Mouse (Mus musculus) embryonic facial prominence, embryonic 13.5 days (tissue): ENCODE data around the gene Crabp1. TPM values are rescaled to one million over a fixed set of nuclear protein-coding genes. Genes with fewer than 3 reads are reported as not detected.

Source experiments
- ATAC-seq: fragments of 200-750 bp; cut with Nextera tagmentation; 2 replicates; pipeline ENCODE4 v1.8.0; 2017; ENCODE audit warnings: low read depth; ENCODE audit not compliant: insufficient number of reproducible peaks, insufficient read depth, low FRiP score, low TSS enrichment
- H3K27ac ChIP-seq: fragments of 300-500 bp; sonication (generic); 2 replicates; pipeline ENCODE4 v1.5.1; 2015; ENCODE audit warnings: moderate library complexity, mild to moderate bottlenecking, inconsistent platforms
- H3K27me3 ChIP-seq: fragments of 300-500 bp; sonication (generic); 2 replicates; pipeline ENCODE4 v1.6.1; 2015; ENCODE audit warnings: mild to moderate bottlenecking, inconsistent platforms
- H3K36me3 ChIP-seq: fragments of 300-500 bp; sonication (generic); 2 replicates; pipeline ENCODE4 v1.6.1; 2015; ENCODE audit warnings: mild to moderate bottlenecking, inconsistent platforms
- H3K4me1 ChIP-seq: fragments of 300-500 bp; sonication (generic); 2 replicates; pipeline ENCODE4 v1.6.1; 2015; ENCODE audit warnings: inconsistent platforms
- H3K4me2 ChIP-seq: fragments of 300-500 bp; sonication (generic); 2 replicates; pipeline ENCODE4 v1.6.1; 2015; ENCODE audit warnings: moderate library complexity, mild to moderate bottlenecking, inconsistent platforms
- H3K4me3 ChIP-seq: fragments of 300-500 bp; sonication (generic); 2 replicates; pipeline ENCODE4 v1.5.1; 2015; ENCODE audit warnings: mild to moderate bottlenecking, inconsistent platforms
- H3K9ac ChIP-seq: fragments of 300-500 bp; sonication (generic); 2 replicates; pipeline ENCODE4 v1.6.1; 2015; ENCODE audit warnings: mild to moderate bottlenecking, inconsistent platforms
- H3K9me3 ChIP-seq: fragments of 300-500 bp; sonication (generic); 2 replicates; pipeline ENCODE4 v1.6.1; 2016; ENCODE audit warnings: inconsistent platforms
- WGBS: fragments of 180-500 bp; shearing (Covaris S2); methylation state at CpG from one replicate; pipeline ENCODE4 v1.1.7; 2015; ENCODE audit warnings: mixed read lengths; 5-methylcytosine and 5-hydroxymethylcytosine counted together
- polyA plus RNA-seq: library from polyadenylated mRNA; unstranded; fragments of >200 nt; fragmentation: Nextera tagmentation; extraction: Ambion mirVana; gene quantifications from 2 replicates; pipeline ENCODE4 v1.2.1, GENCODE M21; 2015

Crabp1 gene
- polyA plus RNA-seq = 743 and 842 TPM in 2 replicates

DNA sequence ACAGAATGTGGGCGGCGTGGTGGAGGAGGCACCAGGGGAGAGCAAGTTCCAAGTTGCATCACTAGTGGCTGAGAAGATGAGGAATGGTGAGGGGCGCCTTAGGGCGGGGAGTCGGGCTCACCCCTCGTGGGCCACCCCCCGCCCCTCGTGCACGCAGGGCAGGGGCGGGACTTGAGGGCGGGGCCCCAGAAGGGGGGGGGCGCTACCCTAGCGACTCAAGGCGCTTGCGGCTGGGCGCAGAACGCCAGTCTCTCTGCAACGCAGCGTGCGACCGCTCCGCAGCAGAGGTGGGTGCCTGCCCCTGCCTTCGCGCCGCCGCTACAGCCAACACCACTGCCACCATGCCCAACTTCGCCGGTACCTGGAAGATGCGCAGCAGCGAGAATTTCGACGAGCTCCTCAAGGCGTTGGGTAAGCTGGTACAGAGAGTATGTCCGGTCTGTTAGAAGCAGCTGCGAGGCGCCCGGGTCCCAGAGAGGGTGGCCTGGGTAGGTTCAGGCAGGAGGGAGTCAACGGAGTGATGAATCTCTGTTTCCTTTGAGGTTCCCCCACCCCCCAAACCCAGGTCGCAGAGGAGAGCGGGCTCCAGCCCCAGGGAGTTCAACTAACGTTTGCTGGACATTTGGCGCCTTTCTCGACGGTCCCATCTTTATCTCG is at the start of gene Crabp1:
Crabp1 (plus strand) TSS at position 188 of the 657 bp plus-strand sequence.
- Histone ChIP-seq H3K4me1 (peaks cover 51% of the 10 kb centered on the region), H3K27me3 (peaks cover 26% of the 10 kb centered on the region), H3K9ac (peak within 1 kb of the TSS; percentile 75), H3K36me3 (peaks cover 7% of the 10 kb centered on the region; the same call in 1 of the 2 replicates), H3K27ac (peak within 1 kb of the TSS; percentile 53; the same call in 1 of the 2 replicates), H3K4me3 (peak within 1 kb of the TSS; percentile 59), H3K4me2 (peak within 1 kb of the TSS; percentile 94), H3K9me3 (no peaks in the 10 kb centered on the region)
- peak; percentile 82 for ATAC-seq
- whole genome bisulfite sequencing = under 1% methylated on average over 44 of the region's 45 CpGs

DNA sequence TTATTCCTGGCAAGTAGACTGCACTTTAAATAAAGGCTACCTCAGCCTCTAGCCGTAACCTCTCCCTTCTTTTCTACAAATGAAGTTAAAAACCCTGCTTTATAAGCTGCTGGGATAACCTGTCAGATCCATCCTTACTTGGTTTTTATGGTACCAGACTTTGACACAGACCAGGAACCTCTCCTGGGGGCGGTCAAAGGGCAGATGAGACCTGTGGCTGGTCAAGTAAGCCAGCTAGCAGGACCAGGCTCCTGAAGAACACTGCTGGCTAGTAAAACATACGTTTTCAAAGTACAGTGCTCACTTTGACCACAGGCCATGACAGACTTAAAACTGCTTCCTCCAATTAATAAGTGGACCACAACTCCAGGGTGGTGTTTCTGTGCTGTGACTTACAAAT is 48.8 kb upstream of the Crabp1 start:
- no peaks in the 10 kb centered on the region for H3K27me3 ChIP-seq
- peaks cover 96% of the 10 kb centered on the region for H3K36me3 ChIP-seq
- WGBS = 91% methylated on average over 3 of the region's 3 CpGs
- H3K9ac ChIP-seq = no peak overlapping the region
- no peak overlapping the region for H3K4me3 ChIP-seq
- H3K4me1 ChIP-seq = no peaks in the 10 kb centered on the region
- no peak overlapping the region for H3K4me2 ChIP-seq
- no peak overlapping the region for H3K27ac ChIP-seq
- no peak for ATAC-seq
- H3K9me3 ChIP-seq = no peaks in the 10 kb centered on the region

DNA sequence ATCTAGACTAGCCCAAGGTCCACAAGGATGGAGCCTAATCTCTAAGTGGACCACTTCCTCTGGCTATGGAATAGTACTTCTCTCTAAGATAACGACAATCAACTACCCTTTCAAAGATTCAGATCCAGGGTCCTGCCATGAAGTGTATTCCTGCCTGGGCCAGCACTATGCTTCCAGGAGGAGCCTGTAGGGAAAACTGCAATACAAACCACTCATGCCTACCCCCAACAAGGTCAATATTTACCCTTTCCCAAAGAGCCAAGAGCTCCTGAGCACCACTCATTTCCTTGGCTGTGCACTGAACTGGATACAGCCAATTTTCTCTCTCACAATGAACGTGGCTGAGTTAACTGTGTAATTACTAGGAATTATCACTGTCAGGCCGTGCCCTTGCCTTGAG is 47.0 kb upstream of the Crabp1 start:
- ATAC-seq = no peak
- Histone ChIP-seq H3K4me1 (no peaks in the 10 kb centered on the region), H3K9me3 (no peaks in the 10 kb centered on the region), H3K27ac (no peak overlapping the region), H3K9ac (no peak overlapping the region), H3K4me3 (no peak overlapping the region), H3K36me3 (peaks cover 92% of the 10 kb centered on the region), H3K27me3 (no peaks in the 10 kb centered on the region), H3K4me2 (no peak overlapping the region)
- 69% methylated on average over 3 of the region's 3 CpGs for WGBS

DNA sequence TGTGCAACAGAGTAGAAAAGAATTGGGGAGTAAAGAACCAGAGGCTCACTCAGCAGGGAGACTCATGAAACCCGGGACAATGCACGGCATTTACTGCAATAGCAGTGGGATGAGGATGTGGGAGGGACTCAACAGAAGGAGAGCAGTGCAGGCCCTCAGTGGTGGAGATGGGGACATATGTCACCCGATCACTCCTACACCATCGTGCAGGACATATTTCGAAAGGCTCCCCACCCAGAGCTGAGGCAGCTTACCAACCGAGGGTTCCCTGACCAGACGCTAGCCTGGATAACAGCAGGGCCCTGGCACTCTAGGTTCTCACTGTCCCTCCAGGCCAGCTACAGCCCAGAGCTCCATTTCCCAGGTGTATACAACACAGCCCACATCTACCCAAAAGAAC is 42.4 kb upstream of the Crabp1 start:
- no peaks in the 10 kb centered on the region for H3K27me3 ChIP-seq
- H3K4me2 ChIP-seq = no peak overlapping the region
- no peaks in the 10 kb centered on the region for H3K9me3 ChIP-seq
- 87% methylated on average over 7 of the region's 7 CpGs for WGBS
- no peak overlapping the region for H3K9ac ChIP-seq
- no peak for ATAC-seq
- H3K4me1 ChIP-seq = no peaks in the 10 kb centered on the region
- H3K27ac ChIP-seq = no peak overlapping the region
- H3K36me3 ChIP-seq = peaks cover 88% of the 10 kb centered on the region
- H3K4me3 ChIP-seq = no peak overlapping the region

DNA sequence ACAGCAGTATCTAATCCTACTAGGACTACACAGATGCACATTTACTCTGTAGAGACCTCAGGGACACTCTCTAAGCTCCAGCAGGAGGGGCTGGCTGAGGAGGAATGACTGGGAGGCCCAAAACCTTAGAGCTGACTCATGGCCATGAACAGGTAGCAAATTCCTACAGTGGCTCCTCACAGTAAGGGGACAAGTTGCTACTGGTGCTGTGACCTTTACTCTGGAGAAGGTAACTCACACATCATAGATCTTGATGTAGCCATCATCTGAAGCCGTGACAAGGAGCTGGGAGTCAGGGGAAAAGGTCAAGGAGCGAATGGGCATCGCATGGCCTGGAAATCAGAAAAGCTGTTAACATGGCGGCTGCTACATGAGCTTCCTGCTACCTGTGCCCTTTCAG is 42.0 kb upstream of the Crabp1 start:
- H3K9me3 ChIP-seq = no peaks in the 10 kb centered on the region
- peaks cover 88% of the 10 kb centered on the region for H3K36me3 ChIP-seq
- H3K27ac ChIP-seq = no peak overlapping the region
- no peak for ATAC-seq
- 92% methylated on average over 4 of the region's 4 CpGs for WGBS
- no peak overlapping the region for H3K9ac ChIP-seq
- H3K4me3 ChIP-seq = no peak overlapping the region
- no peaks in the 10 kb centered on the region for H3K27me3 ChIP-seq
- no peaks in the 10 kb centered on the region for H3K4me1 ChIP-seq
- no peak overlapping the region for H3K4me2 ChIP-seq

DNA sequence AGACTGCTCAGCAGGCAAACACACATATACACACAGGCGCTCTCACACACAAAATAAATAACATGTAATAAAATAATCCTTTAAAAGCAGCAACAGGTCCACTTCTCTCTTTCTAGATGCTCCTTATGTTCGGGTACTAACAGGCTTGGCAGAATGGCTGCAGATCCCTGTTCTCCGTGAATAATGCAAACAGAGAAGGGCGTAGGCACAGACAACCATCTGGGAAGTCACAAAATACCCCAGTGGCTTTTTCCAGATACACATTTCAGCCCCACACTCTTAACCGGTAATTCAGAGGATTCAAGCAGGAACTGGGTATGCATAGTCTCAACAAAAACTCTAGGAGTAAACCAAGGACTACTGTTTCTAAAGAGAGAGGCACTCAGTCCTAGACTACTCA is 38.2 kb upstream of the Crabp1 start:
- no peaks in the 10 kb centered on the region for H3K27me3 ChIP-seq
- no peak overlapping the region for H3K9ac ChIP-seq
- no peak overlapping the region for H3K27ac ChIP-seq
- 78% methylated on average over 5 of the region's 5 CpGs for WGBS
- H3K36me3 ChIP-seq = peaks cover 81% of the 10 kb centered on the region
- H3K4me1 ChIP-seq = no peaks in the 10 kb centered on the region
- no peak for ATAC-seq
- H3K4me3 ChIP-seq = no peak overlapping the region
- H3K4me2 ChIP-seq = no peak overlapping the region
- H3K9me3 ChIP-seq = no peaks in the 10 kb centered on the region

DNA sequence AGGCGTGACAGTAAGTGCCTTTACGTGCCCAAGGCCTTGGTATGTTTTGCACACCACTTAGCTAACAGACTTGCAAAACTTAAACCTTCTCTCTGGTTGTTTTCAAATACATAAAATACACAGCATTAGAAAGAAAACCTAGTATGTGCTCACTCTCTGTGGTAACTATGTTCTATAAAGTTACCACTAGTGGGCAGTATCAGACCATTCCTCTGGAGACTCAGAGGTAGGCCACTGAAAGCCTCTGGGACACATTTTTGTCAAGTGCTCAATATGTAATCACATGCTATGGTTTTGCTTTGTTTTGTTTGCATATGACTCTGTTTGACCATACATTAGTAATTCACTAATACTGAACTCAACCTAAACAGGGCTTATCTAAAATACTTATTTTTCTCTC is 32.4 kb upstream of the Crabp1 start:
- Histone ChIP-seq H3K4me2 (no peak overlapping the region), H3K4me3 (no peak overlapping the region), H3K27me3 (no peaks in the 10 kb centered on the region), H3K36me3 (peaks cover 30% of the 10 kb centered on the region), H3K9me3 (no peaks in the 10 kb centered on the region), H3K9ac (no peak overlapping the region), H3K27ac (no peak overlapping the region), H3K4me1 (peaks cover 25% of the 10 kb centered on the region)
- no peak for ATAC-seq
- 83% methylated on average over 2 of the region's 2 CpGs for WGBS

DNA sequence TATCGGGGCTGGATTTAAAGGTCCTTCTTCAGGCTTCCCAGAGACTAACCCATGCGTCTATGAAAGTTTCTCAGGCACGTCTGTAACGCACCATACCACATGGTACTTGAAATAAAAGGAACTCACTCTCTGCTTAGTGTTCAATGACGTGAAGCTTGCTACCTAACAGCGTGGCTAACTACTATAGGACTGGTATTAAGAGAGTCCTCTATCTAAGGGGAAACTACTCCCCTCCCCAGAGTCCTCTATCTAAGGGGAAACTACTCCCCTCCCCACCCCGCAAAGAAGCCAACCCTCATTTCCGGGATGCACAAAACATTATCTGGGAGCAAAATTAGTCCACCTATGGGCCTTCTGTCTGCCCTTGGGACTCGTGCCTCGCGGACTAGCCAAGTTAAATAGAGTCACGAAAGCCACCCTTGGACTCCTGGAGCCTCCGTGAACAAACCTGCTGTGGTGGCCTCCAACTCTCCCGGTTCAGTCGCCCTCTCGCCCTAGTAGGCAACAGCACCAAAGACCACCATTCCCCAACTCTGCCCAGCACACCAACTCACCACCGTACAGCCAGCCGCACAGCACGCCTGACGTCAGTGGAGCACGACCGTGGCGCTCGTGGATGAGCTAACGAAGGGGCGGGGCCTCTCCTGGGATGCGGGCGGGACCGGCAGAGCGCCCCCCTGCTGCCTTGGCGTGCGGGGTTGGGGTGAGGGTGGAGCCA is 30.5 kb upstream of the Crabp1 start, which contains the start of gene Wdr61:
Wdr61 (minus strand) TSS at position 599 of the 718 bp plus-strand sequence.
- Histone ChIP-seq H3K9me3 (no peaks in the 10 kb centered on the region), H3K4me3 (peak within 1 kb of the TSS; percentile 69), H3K4me1 (peaks cover 30% of the 10 kb centered on the region), H3K27me3 (no peaks in the 10 kb centered on the region), H3K36me3 (peaks cover 10% of the 10 kb centered on the region), H3K9ac (peak within 1 kb of the TSS; percentile 87), H3K27ac (peak within 1 kb of the TSS; percentile 52; the same call in 1 of the 2 replicates), H3K4me2 (peak within 1 kb of the TSS; percentile 88)
- WGBS = 2% methylated on average over 32 of the region's 32 CpGs
- ATAC-seq = peak; percentile 96

DNA sequence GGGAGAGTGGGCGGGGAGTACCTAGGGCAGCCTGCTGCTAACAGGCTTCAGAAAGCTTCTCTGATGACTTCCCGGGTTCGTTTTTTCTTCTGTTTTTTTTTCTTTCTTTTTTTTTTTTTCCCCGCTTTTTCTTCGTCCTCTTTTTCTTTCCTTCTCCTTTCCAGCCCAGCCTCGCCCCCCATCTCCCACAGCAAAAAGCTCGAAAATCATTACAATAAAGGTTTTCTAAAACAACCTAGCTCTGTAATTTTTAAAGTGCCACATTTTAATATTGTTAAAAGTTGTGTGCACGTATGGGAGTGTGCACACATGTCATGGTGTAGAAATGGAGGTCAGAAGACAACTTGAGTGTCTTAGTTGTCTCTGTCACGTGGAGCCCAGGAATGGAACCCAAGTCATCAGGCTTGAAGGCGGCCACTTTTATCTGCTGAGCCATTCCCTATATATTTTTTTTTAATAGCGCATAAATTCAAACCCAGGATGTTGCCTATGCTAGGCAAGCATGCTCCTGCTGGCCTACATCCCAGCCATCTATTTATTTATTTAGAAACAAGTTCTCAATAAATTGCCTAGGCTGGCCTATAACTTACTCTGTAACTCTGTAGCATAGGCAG is 29.8 kb upstream of the Crabp1 start:
- H3K4me1 ChIP-seq = peaks cover 30% of the 10 kb centered on the region
- H3K27me3 ChIP-seq = no peaks in the 10 kb centered on the region
- no peak for ATAC-seq
- WGBS = 20% methylated on average over 11 of the region's 11 CpGs
- H3K9me3 ChIP-seq = no peaks in the 10 kb centered on the region
- H3K36me3 ChIP-seq = peaks cover 4% of the 10 kb centered on the region; the same call in 1 of the 2 replicates
- H3K4me2 ChIP-seq = peak overlapping the region; percentile 88
- peak overlapping the region; percentile 69 for H3K4me3 ChIP-seq
- 0 out of 2 replicates have a peak overlapping the region, but pooled peaks have one; percentile 52 for H3K27ac ChIP-seq
- H3K9ac ChIP-seq = peak overlapping the region; percentile 59

DNA sequence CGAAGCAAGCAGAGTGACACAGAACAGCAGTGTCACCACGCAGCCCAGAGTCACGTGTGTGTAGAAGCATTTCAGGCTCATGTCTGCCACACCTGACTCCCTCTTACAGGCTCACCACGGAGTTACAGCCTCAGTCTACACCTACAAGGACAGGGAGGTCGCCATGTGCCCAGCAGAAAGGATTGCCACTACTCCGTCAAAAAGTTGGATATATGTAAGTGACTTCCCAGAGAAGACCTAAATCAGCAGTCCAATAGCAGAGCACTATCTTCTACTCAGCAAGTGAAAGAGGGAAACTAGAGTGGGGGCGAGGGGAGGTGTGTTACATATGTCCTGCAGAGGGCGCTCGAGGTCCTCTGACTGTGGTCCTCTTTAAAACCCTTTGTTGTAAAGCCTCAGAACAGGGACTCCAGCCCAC is 28.3 kb upstream of the Crabp1 start:
- H3K36me3 ChIP-seq = peaks cover 2% of the 10 kb centered on the region; the same call in 1 of the 2 replicates
- H3K9ac ChIP-seq = no peak overlapping the region
- H3K27me3 ChIP-seq = no peaks in the 10 kb centered on the region
- 14% methylated on average over 9 of the region's 9 CpGs for WGBS
- peaks cover 35% of the 10 kb centered on the region for H3K4me1 ChIP-seq
- no peak overlapping the region for H3K27ac ChIP-seq
- no peak overlapping the region for H3K4me3 ChIP-seq
- no peaks in the 10 kb centered on the region for H3K9me3 ChIP-seq
- peak overlapping the region; percentile 22; the same call in 1 of the 2 replicates for H3K4me2 ChIP-seq
- no peak for ATAC-seq

DNA sequence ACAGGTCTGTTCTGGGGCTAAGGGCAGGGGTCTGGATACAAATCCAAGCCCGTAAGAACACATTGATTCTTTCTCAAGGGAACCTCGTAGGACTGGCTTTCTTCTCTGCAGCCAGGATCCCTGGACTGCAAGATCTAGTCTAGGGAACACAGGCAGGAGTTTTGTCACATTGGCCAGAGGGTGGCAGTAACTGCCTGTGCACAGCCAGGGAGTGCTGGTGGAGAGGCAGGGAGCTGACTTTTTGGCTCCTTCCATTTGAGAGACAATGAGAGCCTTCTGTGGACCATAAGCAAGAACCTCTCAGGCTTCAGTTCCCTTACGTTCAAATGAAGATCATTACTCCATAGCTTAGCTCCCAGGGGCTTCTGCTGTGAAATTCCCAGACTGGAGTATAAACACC is 26.2 kb upstream of the Crabp1 start:
- H3K4me3 ChIP-seq = no peak overlapping the region
- 15% methylated on average over 3 of the region's 3 CpGs for WGBS
- peaks cover 29% of the 10 kb centered on the region for H3K4me1 ChIP-seq
- no peak for ATAC-seq
- H3K4me2 ChIP-seq = no peak overlapping the region
- peak overlapping the region; percentile 36; the same call in 1 of the 2 replicates for H3K9ac ChIP-seq
- H3K36me3 ChIP-seq = no peaks in the 10 kb centered on the region
- no peaks in the 10 kb centered on the region for H3K27me3 ChIP-seq
- H3K27ac ChIP-seq = no peak overlapping the region
- H3K9me3 ChIP-seq = no peaks in the 10 kb centered on the region
